Mouse (Mus musculus) limb, embryonic 14.5 days (tissue): ENCODE measurements around the gene She. TPM values are rescaled to one million over a fixed set of nuclear protein-coding genes. Genes with fewer than 3 reads are reported as not detected.

Source experiments
- ATAC-seq: fragments of 200-750 bp; cut with Nextera tagmentation; 2 replicates; pipeline ENCODE4 v1.8.0; 2017; ENCODE audit warnings: low read depth, moderate number of reproducible peaks, moderate TSS enrichment; ENCODE audit not compliant: low FRiP score
- DNase-seq: peaks from one replicate; pipeline ENCODE4 v3.0.0-alpha.2; 2015; ENCODE audit warnings: low spot score
- H3K27ac ChIP-seq: fragments of 300-500 bp; sonication (generic); replicated peaks from 2 replicates; pipeline ENCODE4 v1.5.1; 2014; ENCODE audit warnings: low read depth, mild to moderate bottlenecking, low read length, moderate library complexity, mixed read lengths
- H3K27me3 ChIP-seq: fragments of 300-500 bp; sonication (generic); 2 replicates; pipeline ENCODE4 v1.6.1; 2014; ENCODE audit warnings: low read length, mixed read lengths; ENCODE audit not compliant: control insufficient read depth, insufficient read depth
- H3K36me3 ChIP-seq: fragments of 300-500 bp; sonication (generic); 2 replicates; pipeline ENCODE4 v1.6.1; 2014; ENCODE audit warnings: mild to moderate bottlenecking, low read length, moderate library complexity, mixed read lengths; ENCODE audit not compliant: control insufficient read depth, insufficient read depth
- H3K4me1 ChIP-seq: fragments of 300-500 bp; sonication (generic); 2 replicates; pipeline ENCODE4 v1.6.1; 2014; ENCODE audit warnings: antibody characterized with exemption, low read length, mixed read lengths; ENCODE audit not compliant: control insufficient read depth, insufficient read depth
- H3K4me2 ChIP-seq: fragments of 300-500 bp; sonication (generic); replicated peaks from 2 replicates; pipeline ENCODE4 v1.6.1; 2014; ENCODE audit warnings: low read depth, mild to moderate bottlenecking, low read length, moderate library complexity; ENCODE audit not compliant: severe bottlenecking
- H3K4me3 ChIP-seq: fragments of 300-500 bp; sonication (generic); replicated peaks from 2 replicates; pipeline ENCODE4 v1.5.1; 2014; ENCODE audit warnings: low read length
- H3K9ac ChIP-seq: fragments of 300-500 bp; sonication (generic); 2 replicates; pipeline ENCODE4 v1.6.1; 2014; ENCODE audit warnings: mild to moderate bottlenecking, low read depth, low read length, moderate library complexity; ENCODE audit not compliant: severe bottlenecking
- H3K9me3 ChIP-seq: fragments of 300-500 bp; sonication (generic); 2 replicates; pipeline ENCODE4 v1.6.1; 2016; ENCODE audit warnings: low read length; ENCODE audit not compliant: control insufficient read depth
- POLR2A ChIP-seq: fragments of 200-500 bp; IDR thresholded peaks from 2 replicates; pipeline ENCODE4 v1.8.0; 2012; ENCODE audit warnings: inconsistent platforms, mild to moderate bottlenecking, moderate library complexity, borderline replicate concordance; ENCODE audit not compliant: insufficient read depth, insufficient read length; ENCODE audit errors: extremely low read depth
- WGBS: fragments of 180-500 bp; shearing (Covaris S2); extraction: QIAGEN DNeasy Blood & Tissue Kit; methylation state at CpG from one replicate; pipeline ENCODE4 v1.1.7; 2014; 5-methylcytosine and 5-hydroxymethylcytosine counted together
- polyA plus RNA-seq, 2 experiments: library from polyadenylated mRNA; depleted of rRNA in 1 of 2; stranded (reverse) in 1 of 2; unstranded in 1 of 2; fragments of >200 nt; fragmentation: Nextera tagmentation in 1 of 2; extraction: Ambion mirVana in 1 of 2; gene quantifications; 2 replicates each; pipeline versions ENCODE4 v1.2.1 to v1.2.3; 2012 to 2014

Gene She
- polyA plus RNA-seq, 2 experiments, result 2.9 to 4.7 TPM

DNA sequence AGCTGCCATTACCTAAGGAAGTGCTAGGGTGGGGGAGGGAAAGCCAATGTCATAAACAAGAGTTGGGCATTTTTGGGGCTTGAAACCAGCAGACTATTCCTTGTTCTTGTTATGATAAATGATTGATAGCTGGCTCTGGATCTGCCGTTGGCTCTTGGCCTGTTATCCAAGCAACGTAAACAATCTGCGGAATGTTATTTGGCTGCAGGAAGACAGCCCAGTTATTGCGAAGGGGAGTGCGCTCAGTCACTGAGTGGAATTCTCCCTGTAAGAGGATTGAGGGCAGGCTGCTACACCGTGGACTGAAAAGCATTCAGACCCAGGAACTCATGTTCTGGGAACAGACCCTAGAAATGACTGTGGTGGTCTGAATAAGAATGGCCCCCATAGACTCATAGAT, 41.5 kb downstream of the She start:
- DNase-seq, result no peak
- TF ChIP-seq POLR2A, result no peak
- Histone ChIP-seq H3K9ac (no peak overlapping the region), H3K27ac (no peak overlapping the region), H3K27me3 (no peaks in the 10 kb centered on the region), H3K4me2 (no peak overlapping the region), H3K36me3 (no peaks in the 10 kb centered on the region), H3K9me3 (no peaks in the 10 kb centered on the region), H3K4me1 (peaks cover 18% of the 10 kb centered on the region), H3K4me3 (no peak overlapping the region)
- 77% methylated on average over 6 of the region's 6 CpGs for WGBS
- no peak for ATAC-seq

- no peak for DNase-seq
- Histone ChIP-seq H3K9me3 (no peaks in the 10 kb centered on the region), H3K4me1 (peaks cover 8% of the 10 kb centered on the region; the same call in 1 of the 2 replicates)
Measured at GRCm38 (mm10) chr3:89874076-89874475, 42.9 kb downstream of the She start.

DNA sequence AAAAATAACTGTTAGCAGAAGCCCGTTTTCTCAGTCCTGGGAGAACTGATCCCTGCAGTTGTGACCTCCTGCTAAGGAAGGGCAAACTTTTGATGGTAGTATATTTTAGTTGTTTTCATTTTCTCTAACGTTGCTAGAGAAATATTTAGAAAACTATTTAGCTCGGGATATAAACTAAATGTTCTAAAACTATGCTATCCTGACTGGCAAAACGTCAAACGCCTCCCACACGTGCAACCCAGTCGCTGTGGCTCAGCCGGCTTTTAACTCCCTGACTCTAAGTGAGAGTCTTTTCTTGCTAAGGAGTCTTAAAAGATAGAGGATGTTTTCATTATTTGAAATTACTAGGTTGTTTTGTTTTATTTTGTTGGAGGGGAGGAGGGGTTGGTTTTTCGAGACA, 43.9 kb downstream of the She start:
- Histone ChIP-seq H3K27ac (no peak overlapping the region), H3K9ac (no peak overlapping the region), H3K4me2 (no peak overlapping the region), H3K36me3 (no peaks in the 10 kb centered on the region), H3K9me3 (no peaks in the 10 kb centered on the region), H3K4me1 (peaks cover 3% of the 10 kb centered on the region; the same call in 1 of the 2 replicates), H3K27me3 (no peaks in the 10 kb centered on the region), H3K4me3 (no peak overlapping the region)
- DNase-seq, result no peak
- no peak for TF ChIP-seq POLR2A
- ATAC-seq, result no peak
- WGBS, result 85% methylated on average over 9 of the region's 9 CpGs

More at GRCm38 (mm10) chr3:89874076-89874475, 42.9 kb downstream of the She start:
- H3K27ac ChIP-seq, result no peak overlapping the region
- no peak overlapping the region for H3K4me2 ChIP-seq
- H3K4me3 ChIP-seq, result no peak overlapping the region
- no peaks in the 10 kb centered on the region for H3K27me3 ChIP-seq
- no peak for TF ChIP-seq POLR2A
- ATAC-seq, result no peak
- no peak overlapping the region for H3K9ac ChIP-seq
- H3K36me3 ChIP-seq, result no peaks in the 10 kb centered on the region
- 89% methylated on average over 5 of the region's 5 CpGs for WGBS

DNA sequence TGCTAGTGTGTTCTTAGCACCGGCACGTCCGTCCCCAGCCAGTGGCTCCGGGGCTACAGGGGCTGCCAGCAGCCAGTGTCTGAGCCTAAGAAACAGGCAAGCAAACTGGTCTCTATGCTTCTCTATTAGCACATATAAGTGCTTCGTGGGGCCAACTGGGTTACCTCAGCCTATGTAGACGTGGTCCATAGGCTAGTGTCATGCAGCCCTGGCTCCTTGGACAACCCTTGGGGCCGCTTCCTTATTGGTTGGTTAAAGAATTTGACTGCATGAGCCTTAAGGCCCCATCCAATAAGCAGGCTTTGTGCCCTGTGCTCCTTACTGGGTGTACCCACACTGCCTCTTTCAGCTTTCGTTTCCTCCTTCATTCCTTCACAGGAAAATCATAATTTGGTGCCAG, 44.6 kb downstream of the She start:
- H3K4me1 ChIP-seq, result peaks cover 1% of the 10 kb centered on the region; the same call in 1 of the 2 replicates
- no peak overlapping the region for H3K9ac ChIP-seq
- H3K27me3 ChIP-seq, result no peaks in the 10 kb centered on the region
- H3K4me3 ChIP-seq, result no peak overlapping the region
- H3K9me3 ChIP-seq, result no peaks in the 10 kb centered on the region
- WGBS, result 73% methylated on average over 8 of the region's 8 CpGs
- TF ChIP-seq POLR2A, result no peak
- DNase-seq (no peak), ATAC-seq (no peak)
- H3K36me3 ChIP-seq, result no peaks in the 10 kb centered on the region
- H3K4me2 ChIP-seq, result no peak overlapping the region
- H3K27ac ChIP-seq, result no peak overlapping the region

GRCm38 (mm10) chr3:89876469-89876868, 45.3 kb downstream of the She start:
- H3K27me3 ChIP-seq, result no peaks in the 10 kb centered on the region
- H3K27ac ChIP-seq, result no peak overlapping the region
- no peaks in the 10 kb centered on the region for H3K36me3 ChIP-seq
- no peaks in the 10 kb centered on the region for H3K9me3 ChIP-seq
- DNase-seq (no peak), ATAC-seq (no peak)
- H3K4me3 ChIP-seq, result no peak overlapping the region
- H3K4me1 ChIP-seq, result no peaks in the 10 kb centered on the region
- H3K4me2 ChIP-seq, result no peak overlapping the region
- WGBS, result 79% methylated on average over 4 of the region's 4 CpGs
- no peak for TF ChIP-seq POLR2A
- H3K9ac ChIP-seq, result no peak overlapping the region

- H3K9ac ChIP-seq, result no peak overlapping the region
- 84% methylated on average over 7 of the region's 8 CpGs for WGBS
- H3K4me2 ChIP-seq, result no peak overlapping the region
Measured at GRCm38 (mm10) chr3:89877129-89877528, 46.0 kb downstream of the She start.

More at GRCm38 (mm10) chr3:89877129-89877528, 46.0 kb downstream of the She start:
- Histone ChIP-seq H3K27me3 (no peaks in the 10 kb centered on the region), H3K27ac (no peak overlapping the region), H3K36me3 (no peaks in the 10 kb centered on the region), H3K4me1 (no peaks in the 10 kb centered on the region), H3K4me3 (no peak overlapping the region), H3K9me3 (no peaks in the 10 kb centered on the region)
- DNase-seq (no peak), ATAC-seq (no peak)
- TF ChIP-seq POLR2A, result no peak
